Mouse (Mus musculus): ENCODE data around the gene Exoc6b. TPM values are rescaled to one million over a fixed set of nuclear protein-coding genes. Genes with fewer than 3 reads are reported as not detected.

The Exoc6b gene
- polyA plus RNA-seq, 1 experiment from 2014 or later, result 63.9 TPM

DNA sequence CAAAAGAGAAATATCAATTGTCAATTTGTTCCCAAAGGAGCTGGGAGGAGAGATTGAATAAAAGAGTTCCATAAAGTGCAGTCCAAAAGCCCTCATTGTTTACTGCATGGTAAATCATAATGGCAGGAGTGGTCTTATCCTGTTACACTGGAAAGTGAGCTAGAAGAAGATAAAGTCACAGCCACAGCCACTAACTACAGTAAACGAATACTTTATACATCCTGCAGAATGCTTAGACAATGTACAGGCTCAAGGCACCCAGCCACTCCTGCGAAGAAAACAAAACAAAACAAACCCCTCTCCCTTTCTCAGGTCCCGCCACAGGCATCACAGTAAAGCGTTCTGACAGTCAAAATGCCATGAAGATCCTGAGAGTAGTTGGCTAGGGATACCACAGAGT lies 375.5 kb downstream of the Exoc6b start:
- Histone ChIP-seq H3K4me3 (ENCODE audit: low read depth, low read length) (no peak overlapping the region), H3K9me3 (ENCODE audit: control insufficient read depth, low read length) (no peaks in the 10 kb centered on the region), H3K4me1 (ENCODE audit: control insufficient read depth, insufficient read depth, low read length) (0 out of 2 replicates have a peak, but pooled peaks cover 4% of the 10 kb centered on the region), H3K27ac (ENCODE audit: low read depth, low read length) (no peak overlapping the region), H3K27me3 (ENCODE audit: control insufficient read depth, insufficient read depth, low read length) (no peaks in the 10 kb centered on the region), H3K4me2 (ENCODE audit: low read depth, low read length) (no peak overlapping the region), H3K9ac (replicated peaks; ENCODE audit: low read depth, low read length) (no peak overlapping the region), H3K36me3 (ENCODE audit: control insufficient read depth, insufficient read depth, low read length) (no peaks in the 10 kb centered on the region)
- WGBS, result 67% methylated on average over 4 of the region's 4 CpGs
- ATAC-seq (ENCODE audit: low read depth), result no peak

DNA sequence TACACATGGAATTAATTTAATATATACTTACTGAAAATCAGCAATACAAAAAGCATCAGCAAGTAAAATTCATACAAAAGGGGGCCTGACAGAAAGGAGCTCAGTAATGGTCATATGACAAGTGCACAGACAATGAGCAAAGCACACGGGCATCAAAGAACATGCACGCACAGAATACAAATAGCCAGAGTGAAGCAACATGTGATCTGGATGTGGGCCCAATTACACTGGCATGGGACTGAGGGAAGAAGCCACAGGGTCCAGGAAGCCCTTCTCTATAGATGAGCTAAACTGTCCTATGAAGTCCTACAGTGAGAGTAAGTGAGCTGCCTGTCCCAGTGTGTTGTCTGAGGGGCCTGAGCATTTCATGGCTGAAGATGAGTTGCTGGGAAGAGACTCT lies 376.1 kb downstream of the Exoc6b start:
- Histone ChIP-seq H3K9ac (replicated peaks; ENCODE audit: low read depth, low read length) (no peak overlapping the region), H3K4me3 (ENCODE audit: low read depth, low read length) (no peak overlapping the region), H3K4me1 (ENCODE audit: control insufficient read depth, insufficient read depth, low read length) (no peaks in the 10 kb centered on the region), H3K9me3 (ENCODE audit: control insufficient read depth, low read length) (no peaks in the 10 kb centered on the region), H3K27me3 (ENCODE audit: control insufficient read depth, insufficient read depth, low read length) (no peaks in the 10 kb centered on the region), H3K27ac (ENCODE audit: low read depth, low read length) (no peak overlapping the region), H3K4me2 (ENCODE audit: low read depth, low read length) (no peak overlapping the region), H3K36me3 (ENCODE audit: control insufficient read depth, insufficient read depth, low read length) (no peaks in the 10 kb centered on the region)
- ATAC-seq (ENCODE audit: low read depth), result no peak
- 50% methylated on average over 2 of the region's 2 CpGs for whole genome bisulfite sequencing

DNA sequence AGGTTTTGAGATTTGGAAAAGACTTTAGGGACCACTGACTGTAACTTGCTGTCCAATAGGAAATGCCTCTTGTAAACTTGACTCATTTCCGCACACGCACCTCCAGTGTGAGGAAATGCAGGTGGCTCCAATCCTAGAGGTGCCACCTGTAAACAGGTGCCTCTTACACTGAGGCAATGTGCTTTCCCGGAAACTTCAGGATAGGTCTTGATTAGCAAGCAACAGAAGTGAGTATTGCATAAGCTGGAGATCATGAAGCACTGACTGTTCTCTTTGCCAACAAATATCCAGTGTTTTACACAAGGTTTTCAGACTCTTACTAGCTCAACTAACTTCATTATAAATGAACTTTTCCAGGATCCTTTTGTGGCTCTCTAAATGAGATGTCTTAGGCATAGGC lies 377.4 kb downstream of the Exoc6b start:
- H3K4me2 ChIP-seq (ENCODE audit: low read depth, low read length), result no peak overlapping the region
- over 99% methylated on average over 3 of the region's 3 CpGs for WGBS
- H3K4me3 ChIP-seq (ENCODE audit: low read depth, low read length), result no peak overlapping the region
- no peak overlapping the region for H3K27ac ChIP-seq (ENCODE audit: low read depth, low read length)
- no peaks in the 10 kb centered on the region for H3K9me3 ChIP-seq (ENCODE audit: control insufficient read depth, low read length)
- ATAC-seq (ENCODE audit: low read depth), result no peak
- no peaks in the 10 kb centered on the region for H3K36me3 ChIP-seq (ENCODE audit: control insufficient read depth, insufficient read depth, low read length)
- H3K4me1 ChIP-seq (ENCODE audit: control insufficient read depth, insufficient read depth, low read length), result no peaks in the 10 kb centered on the region
- H3K27me3 ChIP-seq (ENCODE audit: control insufficient read depth, insufficient read depth, low read length), result no peaks in the 10 kb centered on the region
- H3K9ac ChIP-seq (replicated peaks; ENCODE audit: low read depth, low read length), result no peak overlapping the region

DNA sequence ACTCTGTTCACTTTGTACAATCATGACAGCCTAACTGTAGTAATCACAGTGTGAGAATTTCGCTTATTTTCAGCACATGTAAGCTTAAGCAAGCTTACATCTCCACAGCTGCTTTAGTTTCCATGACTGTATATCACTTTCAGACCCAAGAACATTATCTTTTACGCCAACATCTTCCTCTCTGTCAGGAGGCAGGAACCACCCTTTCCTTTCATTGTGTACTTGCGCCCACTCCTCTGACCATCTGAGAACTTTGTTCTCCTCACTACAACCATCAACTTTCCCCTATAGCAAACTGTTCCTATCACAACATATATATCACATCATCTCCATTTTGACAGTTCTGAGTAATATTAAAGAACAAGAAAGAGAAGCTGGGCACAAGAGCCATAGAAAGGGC lies 391.5 kb downstream of the Exoc6b start:
- no peaks in the 10 kb centered on the region for H3K36me3 ChIP-seq (ENCODE audit: control insufficient read depth, insufficient read depth, low read length)
- H3K27ac ChIP-seq (ENCODE audit: low read depth, low read length), result no peak overlapping the region
- no peak for ATAC-seq (ENCODE audit: low read depth)
- H3K4me1 ChIP-seq (ENCODE audit: control insufficient read depth, insufficient read depth, low read length), result no peaks in the 10 kb centered on the region
- no peaks in the 10 kb centered on the region for H3K27me3 ChIP-seq (ENCODE audit: control insufficient read depth, insufficient read depth, low read length)
- H3K4me2 ChIP-seq (ENCODE audit: low read depth, low read length), result no peak overlapping the region
- H3K4me3 ChIP-seq (ENCODE audit: low read depth, low read length), result no peak overlapping the region
- 89% methylated on average over 3 of the region's 3 CpGs for WGBS
- no peaks in the 10 kb centered on the region for H3K9me3 ChIP-seq (ENCODE audit: control insufficient read depth, low read length)
- no peak overlapping the region for H3K9ac ChIP-seq (replicated peaks; ENCODE audit: low read depth, low read length)

DNA sequence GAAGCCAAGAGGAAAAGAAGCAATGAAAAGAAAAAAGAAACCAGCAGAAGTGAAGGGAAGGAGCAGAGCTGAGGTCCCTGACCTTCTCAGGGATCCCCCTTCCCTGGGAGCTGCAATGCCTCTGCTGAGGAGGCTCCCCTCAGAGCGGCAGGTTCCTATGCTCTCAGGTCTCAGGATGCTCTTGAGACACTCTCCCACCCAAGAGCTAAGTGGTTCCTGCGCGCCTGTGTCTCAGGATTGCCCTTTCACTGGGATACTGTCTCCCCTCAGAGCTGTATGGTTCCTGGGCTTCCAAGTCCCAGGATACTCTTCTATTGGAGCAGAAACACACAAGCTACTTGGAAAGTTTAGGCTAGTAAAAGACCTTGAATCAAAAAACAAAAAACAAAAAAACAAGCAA lies 394.4 kb downstream of the Exoc6b start:
- Histone ChIP-seq H3K4me1 (ENCODE audit: control insufficient read depth, insufficient read depth, low read length) (no peaks in the 10 kb centered on the region), H3K4me2 (ENCODE audit: low read depth, low read length) (no peak overlapping the region), H3K4me3 (ENCODE audit: low read depth, low read length) (no peak overlapping the region), H3K27ac (ENCODE audit: low read depth, low read length) (no peak overlapping the region), H3K27me3 (ENCODE audit: control insufficient read depth, insufficient read depth, low read length) (no peaks in the 10 kb centered on the region), H3K9ac (replicated peaks; ENCODE audit: low read depth, low read length) (no peak overlapping the region), H3K9me3 (ENCODE audit: control insufficient read depth, low read length) (no peaks in the 10 kb centered on the region), H3K36me3 (ENCODE audit: control insufficient read depth, insufficient read depth, low read length) (no peaks in the 10 kb centered on the region)
- ATAC-seq (ENCODE audit: low read depth), result no peak
- 98% methylated on average over 3 of the region's 3 CpGs for WGBS

DNA sequence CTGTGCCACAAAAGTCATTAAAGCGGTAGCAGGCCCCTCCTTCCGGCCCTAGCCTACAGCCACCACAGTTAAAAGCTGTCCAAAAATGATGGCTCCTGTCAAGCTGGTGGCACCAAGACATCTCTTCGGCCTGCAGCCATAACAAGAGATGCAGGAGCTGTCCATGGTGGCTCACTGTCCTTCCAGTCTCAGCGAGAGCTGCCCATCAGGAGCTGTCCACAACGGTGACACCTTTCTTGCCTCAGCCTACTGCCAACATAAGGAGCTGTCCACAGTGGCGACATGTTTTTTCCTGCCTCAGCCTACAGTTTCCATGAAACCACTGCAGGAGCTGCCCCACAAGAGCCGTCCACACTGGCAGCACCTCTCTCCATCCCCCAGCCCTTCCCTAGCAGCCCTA lies 395.2 kb downstream of the Exoc6b start:
- WGBS, result 88% methylated on average over 7 of the region's 7 CpGs
- H3K4me3 ChIP-seq (ENCODE audit: low read depth, low read length), result no peak overlapping the region
- no peak overlapping the region for H3K27ac ChIP-seq (ENCODE audit: low read depth, low read length)
- no peaks in the 10 kb centered on the region for H3K36me3 ChIP-seq (ENCODE audit: control insufficient read depth, insufficient read depth, low read length)
- no peaks in the 10 kb centered on the region for H3K27me3 ChIP-seq (ENCODE audit: control insufficient read depth, insufficient read depth, low read length)
- no peaks in the 10 kb centered on the region for H3K4me1 ChIP-seq (ENCODE audit: control insufficient read depth, insufficient read depth, low read length)
- ATAC-seq (ENCODE audit: low read depth), result no peak
- H3K9me3 ChIP-seq (ENCODE audit: control insufficient read depth, low read length), result no peaks in the 10 kb centered on the region
- H3K9ac ChIP-seq (replicated peaks; ENCODE audit: low read depth, low read length), result no peak overlapping the region
- H3K4me2 ChIP-seq (ENCODE audit: low read depth, low read length), result no peak overlapping the region

DNA sequence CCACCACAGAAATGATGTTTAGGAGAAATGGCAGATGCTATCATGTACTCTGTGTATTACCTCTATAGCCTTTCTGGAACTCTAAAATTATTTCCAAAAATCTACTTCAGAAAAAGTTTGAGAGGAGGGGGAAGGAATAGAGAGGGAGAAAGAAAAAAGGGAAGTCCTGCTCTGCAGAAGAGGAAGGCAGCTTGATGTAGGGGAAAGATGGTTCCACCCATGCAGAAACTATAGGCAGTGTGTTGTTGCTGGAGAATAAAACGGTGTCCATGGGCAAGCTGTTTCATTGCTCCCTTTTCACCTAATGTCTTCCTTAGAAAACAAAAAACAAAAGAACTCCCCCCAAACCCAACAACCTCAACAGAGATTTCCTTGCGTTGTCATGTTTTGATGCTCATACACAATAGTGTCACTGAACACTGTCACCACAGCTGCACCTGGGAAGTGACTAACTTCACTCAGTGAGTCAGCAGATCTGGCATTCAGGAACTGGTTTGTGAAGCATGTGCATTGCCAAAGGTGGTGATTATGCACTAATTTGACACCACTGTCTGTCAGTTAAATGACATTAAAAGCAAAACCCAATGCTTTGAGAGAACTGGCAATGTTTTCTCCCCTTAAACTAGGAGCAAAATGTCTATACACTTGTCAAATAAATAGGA lies 407.7 kb downstream of the Exoc6b start:
- Histone ChIP-seq H3K27me3 (ENCODE audit: control insufficient read depth, insufficient read depth, low read length) (no peaks in the 10 kb centered on the region), H3K36me3 (ENCODE audit: control insufficient read depth, insufficient read depth, low read length) (no peaks in the 10 kb centered on the region), H3K4me1 (ENCODE audit: control insufficient read depth, insufficient read depth, low read length) (no peaks in the 10 kb centered on the region), H3K4me3 (ENCODE audit: low read depth, low read length) (no peak overlapping the region), H3K4me2 (ENCODE audit: low read depth, low read length) (no peak overlapping the region), H3K9ac (replicated peaks; ENCODE audit: low read depth, low read length) (no peak overlapping the region), H3K27ac (ENCODE audit: low read depth, low read length) (no peak overlapping the region), H3K9me3 (ENCODE audit: control insufficient read depth, low read length) (no peaks in the 10 kb centered on the region)
- ATAC-seq (ENCODE audit: low read depth), result no peak
- WGBS, result 67% methylated on average over 2 of the region's 2 CpGs

DNA sequence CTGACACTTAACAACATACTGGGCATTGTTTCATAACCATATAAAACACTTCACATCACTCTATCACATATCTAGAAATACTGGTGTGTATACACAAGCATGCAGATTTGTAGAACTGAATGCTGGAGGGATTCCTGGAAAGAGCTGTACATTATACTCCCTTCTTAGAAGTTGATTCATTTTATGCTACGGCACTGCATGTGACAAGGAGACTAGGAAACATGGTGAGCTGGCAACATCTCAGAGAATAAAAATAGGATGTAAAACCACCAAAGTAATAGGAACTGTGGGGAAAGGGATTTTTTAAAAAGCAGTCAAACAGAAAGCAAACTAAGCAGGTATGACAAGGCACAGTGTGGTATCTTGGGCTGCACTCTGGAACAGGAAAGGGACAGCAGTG lies 408.3 kb downstream of the Exoc6b start:
- Histone ChIP-seq H3K27me3 (ENCODE audit: control insufficient read depth, insufficient read depth, low read length) (no peaks in the 10 kb centered on the region), H3K9ac (replicated peaks; ENCODE audit: low read depth, low read length) (no peak overlapping the region), H3K4me1 (ENCODE audit: control insufficient read depth, insufficient read depth, low read length) (no peaks in the 10 kb centered on the region), H3K27ac (ENCODE audit: low read depth, low read length) (no peak overlapping the region), H3K9me3 (ENCODE audit: control insufficient read depth, low read length) (no peaks in the 10 kb centered on the region), H3K4me2 (ENCODE audit: low read depth, low read length) (no peak overlapping the region), H3K36me3 (ENCODE audit: control insufficient read depth, insufficient read depth, low read length) (no peaks in the 10 kb centered on the region), H3K4me3 (ENCODE audit: low read depth, low read length) (no peak overlapping the region)
- ATAC-seq (ENCODE audit: low read depth), result no peak
- WGBS, result 81% methylated on average over 1 of the region's 1 CpGs

DNA sequence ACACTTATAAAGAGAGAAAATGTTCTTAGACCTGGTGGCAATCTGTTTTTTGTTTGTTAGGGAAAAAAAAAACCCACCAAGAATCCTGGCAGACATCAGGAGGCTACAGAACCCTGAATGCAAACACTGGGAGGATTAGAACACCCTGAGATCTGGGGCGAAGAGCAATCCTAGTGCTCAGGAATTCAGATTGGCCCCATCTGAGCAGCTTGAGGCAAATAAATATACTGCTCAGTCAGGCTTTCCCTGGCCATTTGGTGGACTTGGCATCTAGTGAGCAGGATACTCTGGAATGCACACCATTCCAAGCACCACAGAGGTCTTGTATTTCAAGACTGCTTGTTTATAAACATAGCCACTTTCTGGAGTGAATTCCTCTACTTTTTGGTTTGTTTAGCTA lies 412.2 kb downstream of the Exoc6b start:
- WGBS, result 61% methylated on average over 1 of the region's 1 CpGs
- H3K9ac ChIP-seq (replicated peaks; ENCODE audit: low read depth, low read length), result no peak overlapping the region
- ATAC-seq (ENCODE audit: low read depth), result no peak
- no peak overlapping the region for H3K4me3 ChIP-seq (ENCODE audit: low read depth, low read length)
- H3K36me3 ChIP-seq (ENCODE audit: control insufficient read depth, insufficient read depth, low read length), result no peaks in the 10 kb centered on the region
- H3K4me1 ChIP-seq (ENCODE audit: control insufficient read depth, insufficient read depth, low read length), result no peaks in the 10 kb centered on the region
- no peaks in the 10 kb centered on the region for H3K9me3 ChIP-seq (ENCODE audit: control insufficient read depth, low read length)
- H3K27ac ChIP-seq (ENCODE audit: low read depth, low read length), result no peak overlapping the region
- no peak overlapping the region for H3K4me2 ChIP-seq (ENCODE audit: low read depth, low read length)
- no peaks in the 10 kb centered on the region for H3K27me3 ChIP-seq (ENCODE audit: control insufficient read depth, insufficient read depth, low read length)

All from neural tube, embryonic 14.5 days (tissue).